Mouse (Mus musculus): ENCODE results near the gene Tmem200b. TPM values are rescaled to one million over a fixed set of nuclear protein-coding genes. Genes with fewer than 3 reads are reported as not detected.

Gene Tmem200b
- total and polyA plus RNA-seq, 3 experiments, result not detected

- H3K36me3 ChIP-seq (ENCODE audit: control insufficient read depth in 1 of 2, insufficient read depth in 2 of 2, low read length in 2 of 2), result peaks cover 0 to 37% of the 10 kb centered on the region in 2 experiments; a peak in 2 of 4 replicates
- H3K4me1 ChIP-seq (ENCODE audit: control insufficient read depth in 1 of 2, insufficient read depth in 2 of 2, low read length in 2 of 2), result peaks cover 11 to 18% of the 10 kb centered on the region in 2 experiments; a peak in 3 of 4 replicates
- H3K9me3 ChIP-seq (replicated peaks; ENCODE audit: insufficient read depth, low read length), result no peaks in the 10 kb centered on the region
- peak overlapping the region; percentile 58 to 82 for H3K4me3 ChIP-seq (ENCODE audit: control insufficient read depth in 1 of 2, insufficient read depth in 1 of 2, low read depth in 2 of 2, low read length in 2 of 2)
- DNase-seq (ENCODE audit: low read depth, low spot score), result peak; percentile 69
- H3K79me2 ChIP-seq (ENCODE audit: control insufficient read depth, insufficient read depth, low read length, poor library complexity), result peaks cover 71% of the 10 kb centered on the region
- H3K9ac ChIP-seq (ENCODE audit: control insufficient read depth, low read depth, low read length, poor library complexity, severe bottlenecking), result peak overlapping the region; percentile 100
- no peak for TF ChIP-seq ZNF384 (IDR thresholded peaks at IDR 0.05; ENCODE audit: low read depth, low read length)
- TF ChIP-seq TBP (IDR thresholded peaks at IDR 0.05; ENCODE audit: low read depth, low read length), result peak; percentile 51; the same call in 1 of the 2 replicates
- TF ChIP-seq ETS1 (IDR thresholded peaks at IDR 0.05; ENCODE audit: low read depth, low read length), result no peak
- 0 out of 2 replicates have a peak, but pooled peaks have one; percentile 5 for TF ChIP-seq SIN3A (IDR thresholded peaks at IDR 0.05; ENCODE audit: low read length)
- TF ChIP-seq MXI1 (IDR thresholded peaks at IDR 0.05; ENCODE audit: low read depth, low read length), result peak; percentile 29; the same call in 1 of the 2 replicates
- TF ChIP-seq HCFC1 (IDR thresholded peaks at IDR 0.05; ENCODE audit: low read depth, low read length), result no peak
- no peak for TF ChIP-seq MYB (IDR thresholded peaks at IDR 0.05; ENCODE audit: low read depth, low read length)
- no peak for TF ChIP-seq NELFE (IDR thresholded peaks at IDR 0.05; ENCODE audit: low read depth, low read length)
- no peak for TF ChIP-seq USF1 (IDR thresholded peaks at IDR 0.05; ENCODE audit: low read depth, low read length)
- no peak for TF ChIP-seq ELF1 (IDR thresholded peaks at IDR 0.05; ENCODE audit: low read depth, low read length)
- no peak for TF ChIP-seq RAD21 (IDR thresholded peaks at IDR 0.05; ENCODE audit: low read depth, low read length)
- H3K27ac ChIP-seq (ENCODE audit: control insufficient read depth, low read depth, low read length), result peak overlapping the region; percentile 85; the same call in 1 of the 2 replicates
- no peaks in the 10 kb centered on the region for H3K27me3 ChIP-seq (ENCODE audit: control insufficient read depth in 1 of 2, insufficient read depth in 2 of 2, low read length in 2 of 2)
Measured at GRCm38 (mm10) chr4:131875242-131875641, 46.3 kb upstream of the Tmem200b start.

GRCm38 (mm10) chr4:131876836-131877235 lies 44.7 kb upstream of the Tmem200b start:
- Histone ChIP-seq H3K36me3 (ENCODE audit: control insufficient read depth in 1 of 2, insufficient read depth in 2 of 2, low read length in 2 of 2) (peaks cover 3 to 35% of the 10 kb centered on the region in 2 experiments; a peak in 3 of 4 replicates), H3K4me1 (ENCODE audit: control insufficient read depth in 1 of 2, insufficient read depth in 2 of 2, low read length in 2 of 2) (peaks cover 11 to 18% of the 10 kb centered on the region in 2 experiments; a peak in 3 of 4 replicates), H3K4me3 (ENCODE audit: control insufficient read depth in 1 of 2, insufficient read depth in 1 of 2, low read depth in 2 of 2, low read length in 2 of 2) (no peak overlapping the region), H3K9me3 (replicated peaks; ENCODE audit: insufficient read depth, low read length) (no peaks in the 10 kb centered on the region), H3K79me2 (ENCODE audit: control insufficient read depth, insufficient read depth, low read length, poor library complexity) (peaks cover 85% of the 10 kb centered on the region), H3K9ac (ENCODE audit: control insufficient read depth, low read depth, low read length, poor library complexity, severe bottlenecking) (0 out of 2 replicates have a peak overlapping the region, but pooled peaks have one; percentile 1), H3K27me3 (ENCODE audit: control insufficient read depth in 1 of 2, insufficient read depth in 2 of 2, low read length in 2 of 2) (no peaks in the 10 kb centered on the region), H3K27ac (ENCODE audit: control insufficient read depth, low read depth, low read length) (no peak overlapping the region)
- DNase-seq (ENCODE audit: low read depth, low spot score), result no peak
- no peak for TF ChIP-seq CHD2 (IDR thresholded peaks at IDR 0.05; ENCODE audit: low read length)

- H3K4me3 ChIP-seq (ENCODE audit: control insufficient read depth in 1 of 2, insufficient read depth in 1 of 2, low read depth in 2 of 2, low read length in 2 of 2), result no peak overlapping the region
- H3K79me2 ChIP-seq (ENCODE audit: control insufficient read depth, insufficient read depth, low read length, poor library complexity), result peaks cover 90% of the 10 kb centered on the region
- no peaks in the 10 kb centered on the region for H3K9me3 ChIP-seq (replicated peaks; ENCODE audit: insufficient read depth, low read length)
- peaks cover 17 to 18% of the 10 kb centered on the region in 2 experiments for H3K4me1 ChIP-seq (ENCODE audit: control insufficient read depth in 1 of 2, insufficient read depth in 2 of 2, low read length in 2 of 2)
- no peak for DNase-seq (ENCODE audit: low read depth, low spot score)
- H3K9ac ChIP-seq (ENCODE audit: control insufficient read depth, low read depth, low read length, poor library complexity, severe bottlenecking), result no peak overlapping the region
- H3K27ac ChIP-seq (ENCODE audit: control insufficient read depth, low read depth, low read length), result no peak overlapping the region
- H3K36me3 ChIP-seq (ENCODE audit: control insufficient read depth in 1 of 2, insufficient read depth in 2 of 2, low read length in 2 of 2), result peaks cover 10 to 31% of the 10 kb centered on the region in 2 experiments
- no peaks in the 10 kb centered on the region for H3K27me3 ChIP-seq (ENCODE audit: control insufficient read depth in 1 of 2, insufficient read depth in 2 of 2, low read length in 2 of 2)
- TF ChIP-seq ZNF384 (IDR thresholded peaks at IDR 0.05; ENCODE audit: low read depth, low read length) (no peak), TBP (IDR thresholded peaks at IDR 0.05; ENCODE audit: low read depth, low read length) (no peak), SMC3 (IDR thresholded peaks at IDR 0.05; ENCODE audit: low read depth, low read length) (no peak), NRF1 (IDR thresholded peaks at IDR 0.05; ENCODE audit: insufficient read depth, low read depth, low read length, poor library complexity, severe bottlenecking) (no peak), CHD1 (IDR thresholded peaks at IDR 0.05; ENCODE audit: low read depth, low read length) (no peak), MXI1 (IDR thresholded peaks at IDR 0.05; ENCODE audit: low read depth, low read length) (no peak), ZKSCAN1 (IDR thresholded peaks at IDR 0.05; ENCODE audit: low read depth, low read length) (no peak), TAL1 (IDR thresholded peaks at IDR 0.05; ENCODE audit: low read length) (no peak), TCF12 (IDR thresholded peaks at IDR 0.05; ENCODE audit: low read depth, low read length) (no peak), GABPA (IDR thresholded peaks at IDR 0.05; ENCODE audit: low read depth, low read length) (no peak), JUND (IDR thresholded peaks at IDR 0.05; ENCODE audit: low read depth, low read length) (no peak), ETS1 (IDR thresholded peaks at IDR 0.05; ENCODE audit: low read depth, low read length) (no peak), HCFC1 (IDR thresholded peaks at IDR 0.05; ENCODE audit: low read depth, low read length) (no peak), SIN3A (IDR thresholded peaks at IDR 0.05; ENCODE audit: low read length) (no peak), USF1 (IDR thresholded peaks at IDR 0.05; ENCODE audit: low read depth, low read length) (no peak), ZC3H11A (IDR thresholded peaks at IDR 0.05; ENCODE audit: low read depth, low read length) (no peak), POLR2A (IDR thresholded peaks at IDR 0.05; ENCODE audit: control insufficient read depth in 1 of 2, insufficient read depth in 1 of 2, low read depth in 1 of 2, low read length in 2 of 2, poor library complexity in 1 of 2) (no peak), POLR2AphosphoS5 (IDR thresholded peaks at IDR 0.05; ENCODE audit: borderline replicate concordance, low read depth, low read length) (no peak), POLR2AphosphoS2 (IDR thresholded peaks at IDR 0.05; ENCODE audit: low read length) (no peak), ZMIZ1 (IDR thresholded peaks at IDR 0.05; ENCODE audit: low read depth, low read length) (no peak)
Measured at GRCm38 (mm10) chr4:131879692-131880091, 41.9 kb upstream of the Tmem200b start.

Data from MEL (cell line).